Mouse (Mus musculus): ENCODE measurements around the gene Gm10354. TPM values are rescaled to one million over a fixed set of nuclear protein-coding genes. Genes with fewer than 3 reads are reported as not detected.
"Not testable (repeated sequence)": the region's sequence is repeated elsewhere in the genome, so short reads cannot be mapped to it uniquely, and the experiment has no call there.

Gene Gm10354
- polyA plus RNA-seq, 1 experiment from 2014 or later, result not detected

GRCm38 (mm10) chr5:14963821-14964220 lies 14.9 kb downstream of the Gm10354 start:
- H3K27ac ChIP-seq (ENCODE audit: low read length); H3K4me1 ChIP-seq (ENCODE audit: control insufficient read depth, insufficient read depth, low read length); H3K27me3 ChIP-seq (ENCODE audit: control insufficient read depth, insufficient read depth, low read depth, low read length); ATAC-seq; H3K4me3 ChIP-seq (ENCODE audit: low read depth, low read length); H3K9ac ChIP-seq (ENCODE audit: low read depth, low read length); H3K36me3 ChIP-seq (ENCODE audit: control insufficient read depth, insufficient read depth, low read length); H3K4me2 ChIP-seq (ENCODE audit: low read length): not testable (repeated sequence)
- H3K9me3 ChIP-seq (replicated peaks; ENCODE audit: control insufficient read depth, low read length, poor library complexity, severe bottlenecking), result peaks cover 11% of the 10 kb centered on the region
- 83% methylated on average over 13 of the region's 13 CpGs for WGBS

GRCm38 (mm10) chr5:14961502-14961901 lies 17.2 kb downstream of the Gm10354 start:
- H3K4me2 ChIP-seq (ENCODE audit: low read length); H3K9ac ChIP-seq (ENCODE audit: low read depth, low read length); H3K4me1 ChIP-seq (ENCODE audit: control insufficient read depth, insufficient read depth, low read length); ATAC-seq; H3K27ac ChIP-seq (ENCODE audit: low read length); H3K27me3 ChIP-seq (ENCODE audit: control insufficient read depth, insufficient read depth, low read depth, low read length); H3K36me3 ChIP-seq (ENCODE audit: control insufficient read depth, insufficient read depth, low read length); H3K4me3 ChIP-seq (ENCODE audit: low read depth, low read length): not testable (repeated sequence)
- H3K9me3 ChIP-seq (replicated peaks; ENCODE audit: control insufficient read depth, low read length, poor library complexity, severe bottlenecking), result peaks cover 14% of the 10 kb centered on the region
- WGBS, result 81% methylated on average over 4 of the region's 4 CpGs

- not testable (repeated sequence) for H3K4me2 ChIP-seq (ENCODE audit: low read length); H3K27ac ChIP-seq (ENCODE audit: low read length); H3K4me1 ChIP-seq (ENCODE audit: control insufficient read depth, insufficient read depth, low read length); H3K9ac ChIP-seq (ENCODE audit: low read depth, low read length); H3K27me3 ChIP-seq (ENCODE audit: control insufficient read depth, insufficient read depth, low read depth, low read length); H3K36me3 ChIP-seq (ENCODE audit: control insufficient read depth, insufficient read depth, low read length); H3K4me3 ChIP-seq (ENCODE audit: low read depth, low read length); ATAC-seq
- 94% methylated on average over 1 of the region's 1 CpGs for WGBS
- H3K9me3 ChIP-seq (replicated peaks; ENCODE audit: control insufficient read depth, low read length, poor library complexity, severe bottlenecking), result peaks cover 20% of the 10 kb centered on the region
Measured at GRCm38 (mm10) chr5:14955928-14956706, 22.6 kb downstream of the Gm10354 start.

GRCm38 (mm10) chr5:14953587-14953986 lies 25.1 kb downstream of the Gm10354 start:
- H3K4me2 ChIP-seq (ENCODE audit: low read length); H3K4me1 ChIP-seq (ENCODE audit: control insufficient read depth, insufficient read depth, low read length); H3K9ac ChIP-seq (ENCODE audit: low read depth, low read length); H3K4me3 ChIP-seq (ENCODE audit: low read depth, low read length); ATAC-seq; H3K36me3 ChIP-seq (ENCODE audit: control insufficient read depth, insufficient read depth, low read length); H3K27ac ChIP-seq (ENCODE audit: low read length); H3K27me3 ChIP-seq (ENCODE audit: control insufficient read depth, insufficient read depth, low read depth, low read length): not testable (repeated sequence)
- H3K9me3 ChIP-seq (replicated peaks; ENCODE audit: control insufficient read depth, low read length, poor library complexity, severe bottlenecking), result peaks cover 20% of the 10 kb centered on the region

GRCm38 (mm10) chr5:14952749-14953148 lies 26.0 kb downstream of the Gm10354 start:
- H3K27ac ChIP-seq (ENCODE audit: low read length); H3K27me3 ChIP-seq (ENCODE audit: control insufficient read depth, insufficient read depth, low read depth, low read length); H3K4me1 ChIP-seq (ENCODE audit: control insufficient read depth, insufficient read depth, low read length); H3K4me3 ChIP-seq (ENCODE audit: low read depth, low read length); H3K9ac ChIP-seq (ENCODE audit: low read depth, low read length); H3K36me3 ChIP-seq (ENCODE audit: control insufficient read depth, insufficient read depth, low read length); H3K4me2 ChIP-seq (ENCODE audit: low read length); ATAC-seq: not testable (repeated sequence)
- H3K9me3 ChIP-seq (replicated peaks; ENCODE audit: control insufficient read depth, low read length, poor library complexity, severe bottlenecking), result peaks cover 22% of the 10 kb centered on the region
- WGBS, result 69% methylated on average over 3 of the region's 3 CpGs

- H3K4me1 ChIP-seq (ENCODE audit: control insufficient read depth, insufficient read depth, low read length); H3K4me2 ChIP-seq (ENCODE audit: low read length); ATAC-seq; H3K27me3 ChIP-seq (ENCODE audit: control insufficient read depth, insufficient read depth, low read depth, low read length); H3K4me3 ChIP-seq (ENCODE audit: low read depth, low read length); H3K9ac ChIP-seq (ENCODE audit: low read depth, low read length); H3K36me3 ChIP-seq (ENCODE audit: control insufficient read depth, insufficient read depth, low read length); H3K27ac ChIP-seq (ENCODE audit: low read length): not testable (repeated sequence)
- 68% methylated on average over 7 of the region's 7 CpGs for WGBS
- peaks cover 22% of the 10 kb centered on the region for H3K9me3 ChIP-seq (replicated peaks; ENCODE audit: control insufficient read depth, low read length, poor library complexity, severe bottlenecking)
Measured at GRCm38 (mm10) chr5:14951822-14952221, 26.9 kb downstream of the Gm10354 start.

- H3K4me2 ChIP-seq (ENCODE audit: low read length); H3K36me3 ChIP-seq (ENCODE audit: control insufficient read depth, insufficient read depth, low read length); H3K9ac ChIP-seq (ENCODE audit: low read depth, low read length); H3K4me3 ChIP-seq (ENCODE audit: low read depth, low read length); H3K4me1 ChIP-seq (ENCODE audit: control insufficient read depth, insufficient read depth, low read length); H3K9me3 ChIP-seq (replicated peaks; ENCODE audit: control insufficient read depth, low read length, poor library complexity, severe bottlenecking); H3K27me3 ChIP-seq (ENCODE audit: control insufficient read depth, insufficient read depth, low read depth, low read length); H3K27ac ChIP-seq (ENCODE audit: low read length); ATAC-seq: not testable (repeated sequence)
- WGBS, result 62% methylated on average over 4 of the region's 4 CpGs
Measured at GRCm38 (mm10) chr5:14947482-14948198, 31.1 kb downstream of the Gm10354 start.

GRCm38 (mm10) chr5:14945524-14945923 lies 33.2 kb downstream of the Gm10354 start:
- not testable (repeated sequence) for H3K9me3 ChIP-seq (replicated peaks; ENCODE audit: control insufficient read depth, low read length, poor library complexity, severe bottlenecking); H3K36me3 ChIP-seq (ENCODE audit: control insufficient read depth, insufficient read depth, low read length); H3K4me3 ChIP-seq (ENCODE audit: low read depth, low read length); H3K9ac ChIP-seq (ENCODE audit: low read depth, low read length); ATAC-seq; H3K27ac ChIP-seq (ENCODE audit: low read length); H3K4me2 ChIP-seq (ENCODE audit: low read length); H3K27me3 ChIP-seq (ENCODE audit: control insufficient read depth, insufficient read depth, low read depth, low read length); H3K4me1 ChIP-seq (ENCODE audit: control insufficient read depth, insufficient read depth, low read length)
- WGBS, result 62% methylated on average over 4 of the region's 4 CpGs

GRCm38 (mm10) chr5:14941043-14941442 lies 37.7 kb downstream of the Gm10354 start:
- H3K4me1 ChIP-seq (ENCODE audit: control insufficient read depth, insufficient read depth, low read length); H3K27me3 ChIP-seq (ENCODE audit: control insufficient read depth, insufficient read depth, low read depth, low read length); H3K36me3 ChIP-seq (ENCODE audit: control insufficient read depth, insufficient read depth, low read length); H3K4me2 ChIP-seq (ENCODE audit: low read length); H3K4me3 ChIP-seq (ENCODE audit: low read depth, low read length); H3K9ac ChIP-seq (ENCODE audit: low read depth, low read length); ATAC-seq; H3K9me3 ChIP-seq (replicated peaks; ENCODE audit: control insufficient read depth, low read length, poor library complexity, severe bottlenecking); H3K27ac ChIP-seq (ENCODE audit: low read length): not testable (repeated sequence)
- WGBS, result 86% methylated on average over 1 of the region's 1 CpGs
